Mouse (Mus musculus) bone marrow macrophage, adult 2 months (primary cell): ENCODE results near the gene Pla2g12a. TPM values are rescaled to one million over a fixed set of nuclear protein-coding genes. Genes with fewer than 3 reads are reported as not detected.

Source experiments
- H3K27ac ChIP-seq: 2 replicates; pipeline ENCODE4 v1.5.1; 2012; ENCODE audit warnings: low read depth, low read length; ENCODE audit not compliant: insufficient read depth
- H3K4me1 ChIP-seq: 2 replicates; pipeline ENCODE4 v1.6.1; 2012; ENCODE audit warnings: low read length; ENCODE audit not compliant: control insufficient read depth, insufficient read depth
- H3K4me3 ChIP-seq: 2 replicates; pipeline ENCODE4 v1.5.1; 2012; ENCODE audit warnings: mild to moderate bottlenecking, low read length, moderate library complexity; ENCODE audit not compliant: insufficient read depth
- CTCF ChIP-seq: IDR thresholded peaks from 2 replicates; pipeline ENCODE4 v1.5.1; 2012; ENCODE audit warnings: low read depth, mild to moderate bottlenecking, low read length, moderate library complexity
- POLR2A ChIP-seq: IDR thresholded peaks from 2 replicates; pipeline ENCODE4 v1.6.1; 2012; ENCODE audit warnings: mild to moderate bottlenecking, low read depth, low read length, borderline replicate concordance
- polyA plus RNA-seq: library from polyadenylated mRNA; stranded (reverse); fragments of >200 nt; gene quantifications from 2 replicates; pipeline ENCODE4 v1.2.4, GENCODE M21; 2012; ENCODE audit not compliant: missing spikeins, insufficient read depth, insufficient read length

Pla2g12a gene
- polyA plus RNA-seq, 1 experiment: 8.8 TPM

DNA sequence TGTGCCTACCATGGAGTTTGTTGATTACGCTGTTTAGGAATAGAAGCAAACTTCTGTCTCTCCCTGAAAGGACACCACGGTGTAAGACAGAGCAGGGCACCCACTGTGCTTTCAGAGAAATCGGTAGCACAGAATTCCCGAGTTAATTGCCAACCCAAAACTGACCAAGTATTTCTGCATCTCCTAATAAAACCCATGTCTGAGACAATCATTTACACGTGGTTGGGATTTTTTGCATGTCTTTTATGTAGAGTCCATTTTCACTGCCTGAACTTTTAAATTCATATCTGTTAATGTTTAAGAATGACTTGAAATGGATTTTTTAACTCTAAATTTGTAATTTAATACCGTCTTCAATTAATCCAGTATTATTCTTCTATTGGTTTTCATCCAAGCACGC is 45.2 kb downstream of the Pla2g12a start:
- no peak for TF ChIP-seq CTCF
- no peak for TF ChIP-seq POLR2A
- peaks cover 2% of the 10 kb centered on the region; the same call in 1 of the 2 replicates for H3K4me1 ChIP-seq
- no peak overlapping the region for H3K4me3 ChIP-seq
- H3K27ac ChIP-seq: no peak overlapping the region

DNA sequence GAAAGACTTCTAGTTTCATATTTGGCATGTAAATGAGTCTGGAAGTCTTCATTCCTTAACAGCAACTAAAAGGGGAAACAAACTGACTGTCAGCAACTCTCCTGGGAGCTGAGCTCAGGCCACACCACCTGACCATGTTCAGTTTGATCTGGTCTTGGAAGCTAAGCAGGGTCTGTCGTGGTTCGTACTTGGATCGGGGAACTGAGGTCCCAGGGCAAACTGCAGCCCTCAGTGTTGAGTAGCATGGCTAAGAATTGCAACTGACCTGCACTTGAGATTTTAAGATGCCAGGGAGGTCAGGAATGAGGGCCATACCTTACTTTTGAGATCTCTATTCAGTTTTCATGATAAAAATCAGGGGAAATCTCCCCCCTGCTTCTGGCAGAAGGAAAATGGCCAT is 47.5 kb downstream of the Pla2g12a start:
- TF ChIP-seq CTCF (no peak), POLR2A (no peak)
- Histone ChIP-seq H3K4me1 (peaks cover 2% of the 10 kb centered on the region; the same call in 1 of the 2 replicates), H3K4me3 (no peak overlapping the region), H3K27ac (no peak overlapping the region)

DNA sequence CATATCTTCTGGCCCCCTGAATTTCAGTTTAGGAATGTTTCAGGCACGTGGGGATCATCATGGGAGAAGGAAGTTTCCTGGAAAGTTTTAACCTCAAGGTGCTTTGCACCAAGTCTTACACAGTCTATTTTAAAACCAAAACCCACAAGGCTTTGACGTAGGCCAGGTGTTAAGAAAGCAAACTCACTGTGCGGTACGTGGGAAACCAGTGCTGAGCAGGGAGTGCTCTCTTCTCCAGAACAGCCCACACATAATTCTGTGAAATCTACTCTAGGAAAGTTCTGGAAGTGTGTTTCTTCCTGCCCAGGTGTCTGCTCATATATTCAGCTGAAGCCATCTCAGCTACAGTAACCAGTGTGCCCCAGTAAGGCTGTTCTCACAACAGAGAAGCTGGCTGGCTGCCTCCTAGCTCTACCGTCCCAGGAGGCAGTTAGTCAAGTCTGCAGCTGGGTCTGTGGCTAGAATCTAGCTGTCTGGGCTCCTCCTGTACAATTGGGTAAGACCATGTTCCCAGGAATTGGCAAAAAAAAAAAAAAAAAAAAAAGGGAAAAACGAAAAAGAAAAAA is 51.9 kb downstream of the Pla2g12a start:
- Histone ChIP-seq H3K4me3 (no peak overlapping the region), H3K27ac (no peak overlapping the region), H3K4me1 (peaks cover 2% of the 10 kb centered on the region; the same call in 1 of the 2 replicates)
- no peak for TF ChIP-seq CTCF
- TF ChIP-seq POLR2A: no peak

DNA sequence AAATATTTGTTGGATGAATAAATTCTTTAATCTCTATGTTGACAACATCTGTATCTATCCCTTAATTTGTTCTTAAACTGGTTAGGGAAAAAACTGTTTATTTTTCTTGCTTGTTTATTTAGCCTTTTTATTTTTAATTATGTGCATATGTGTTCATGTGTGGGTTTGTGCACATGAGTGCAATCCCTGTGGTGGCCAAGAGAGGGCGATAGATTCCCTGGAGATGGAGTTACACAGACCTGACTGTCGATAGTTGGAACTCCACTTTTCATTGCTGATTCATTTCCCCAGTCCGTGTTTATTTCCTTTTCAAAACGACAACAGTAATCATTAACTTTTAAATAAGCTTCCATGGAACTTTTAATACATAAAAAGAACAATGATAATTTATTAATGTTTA is 54.0 kb downstream of the Pla2g12a start:
- TF ChIP-seq POLR2A: no peak
- TF ChIP-seq CTCF: no peak
- Histone ChIP-seq H3K27ac (no peak overlapping the region), H3K4me3 (no peak overlapping the region), H3K4me1 (peaks cover 8% of the 10 kb centered on the region)

DNA sequence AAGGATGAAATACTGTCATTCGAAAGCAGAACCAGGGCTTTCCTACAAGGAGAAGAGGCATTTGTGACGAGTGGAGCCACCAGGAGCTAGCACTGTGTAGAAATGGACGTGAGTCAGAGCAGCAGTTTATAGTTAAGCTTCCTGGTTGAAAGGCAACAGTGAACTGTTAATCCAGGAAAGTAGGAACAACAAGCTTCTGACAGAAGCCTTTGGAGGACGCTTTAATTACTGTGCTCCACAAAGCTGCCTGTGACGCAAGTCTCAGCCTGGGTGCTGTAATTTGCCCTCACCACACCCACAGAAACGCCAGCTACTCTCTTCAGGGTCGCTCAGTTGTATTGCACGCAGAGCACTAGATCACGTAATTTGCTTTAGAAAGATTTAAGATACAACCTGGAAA is 58.2 kb downstream of the Pla2g12a start:
- Histone ChIP-seq H3K4me3 (peak overlapping the region; percentile 27; the same call in 1 of the 2 replicates), H3K27ac (peak overlapping the region; percentile 60), H3K4me1 (peaks cover 23% of the 10 kb centered on the region)
- TF ChIP-seq CTCF (no peak), POLR2A (no peak)

DNA sequence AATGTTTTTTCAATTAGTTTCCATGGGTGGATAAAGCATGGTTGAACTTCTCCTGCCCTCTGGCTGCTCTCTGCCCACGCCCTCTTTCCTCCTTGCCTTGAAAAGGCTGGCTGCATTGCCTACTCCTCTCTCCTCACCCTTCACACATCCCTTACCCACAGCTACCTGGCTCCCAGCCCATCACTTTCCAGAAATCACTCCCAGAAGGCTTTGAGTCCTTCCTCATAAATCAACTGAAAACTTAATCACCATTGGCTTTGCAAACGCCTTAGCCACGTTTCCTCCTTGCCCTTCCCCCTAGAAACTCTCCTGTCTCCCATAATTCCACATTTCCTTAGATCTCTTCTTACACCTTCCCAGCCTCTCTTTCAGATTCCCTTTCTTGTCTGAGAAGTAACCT is 59.4 kb downstream of the Pla2g12a start:
- TF ChIP-seq POLR2A (no peak), CTCF (no peak)
- H3K27ac ChIP-seq: no peak overlapping the region
- no peak overlapping the region for H3K4me3 ChIP-seq
- H3K4me1 ChIP-seq: peaks cover 23% of the 10 kb centered on the region

DNA sequence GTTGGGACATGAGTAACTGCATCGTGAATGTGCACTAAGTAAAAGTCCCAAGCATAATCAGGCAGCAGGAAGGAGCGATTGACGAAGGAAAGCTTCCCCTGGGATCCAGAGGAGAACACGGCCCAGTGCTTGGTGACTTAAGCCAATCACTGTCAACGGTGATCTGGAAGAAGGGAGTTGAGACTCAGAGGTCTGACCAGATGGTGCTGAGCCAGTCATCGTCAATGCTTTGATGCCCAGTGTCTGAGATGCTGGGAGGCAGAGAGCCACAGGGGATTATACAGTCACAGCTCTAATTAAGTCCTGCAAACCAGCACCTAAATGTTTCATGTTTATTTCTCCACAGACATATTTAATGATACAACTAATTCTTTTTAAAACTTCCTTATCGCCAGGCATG is 60.7 kb downstream of the Pla2g12a start:
- no peak for TF ChIP-seq POLR2A
- no peak for TF ChIP-seq CTCF
- H3K27ac ChIP-seq: no peak overlapping the region
- H3K4me1 ChIP-seq: peaks cover 27% of the 10 kb centered on the region
- H3K4me3 ChIP-seq: no peak overlapping the region

DNA sequence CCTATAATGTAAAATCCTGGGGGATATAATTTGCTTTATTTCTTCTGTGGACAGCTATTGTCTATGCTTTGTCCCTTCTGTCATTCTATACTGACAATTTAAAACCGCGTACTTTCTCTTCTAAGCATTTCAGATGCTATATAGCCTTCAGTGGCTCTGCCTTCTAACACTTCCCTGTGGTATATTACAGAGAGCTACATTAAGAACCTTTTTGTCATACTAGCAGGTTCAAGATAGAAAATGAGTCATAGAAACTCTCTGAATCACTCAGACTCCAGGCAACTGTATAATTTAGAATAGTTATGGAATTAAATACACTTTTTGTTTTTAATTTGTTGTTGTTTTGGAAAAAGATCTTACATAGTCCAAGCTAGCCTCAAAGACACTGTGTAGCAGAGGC is 62.4 kb downstream of the Pla2g12a start:
- H3K27ac ChIP-seq: no peak overlapping the region
- no peak overlapping the region for H3K4me3 ChIP-seq
- TF ChIP-seq CTCF (no peak), POLR2A (no peak)
- peaks cover 36% of the 10 kb centered on the region for H3K4me1 ChIP-seq

DNA sequence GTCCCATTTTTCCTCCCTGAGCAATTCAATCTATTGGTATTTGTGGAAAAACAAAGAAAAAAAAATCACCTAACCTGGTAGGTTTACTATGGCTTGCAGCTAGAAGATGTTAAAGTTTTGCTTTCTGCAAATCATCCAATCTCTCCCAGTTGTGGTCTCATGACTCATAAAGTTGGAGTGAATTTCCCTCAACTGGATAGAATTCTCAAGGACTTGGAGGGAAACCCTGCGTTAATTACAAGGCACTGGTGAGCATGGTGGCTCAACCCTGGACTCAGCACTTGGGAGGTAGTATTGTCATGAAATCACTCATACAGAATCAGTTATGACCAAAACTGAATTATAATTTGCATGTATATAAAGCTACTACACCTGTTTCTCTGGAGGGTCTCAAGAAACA is 62.9 kb downstream of the Pla2g12a start:
- Histone ChIP-seq H3K4me3 (no peak overlapping the region), H3K4me1 (peaks cover 38% of the 10 kb centered on the region), H3K27ac (no peak overlapping the region)
- no peak for TF ChIP-seq CTCF
- no peak for TF ChIP-seq POLR2A

DNA sequence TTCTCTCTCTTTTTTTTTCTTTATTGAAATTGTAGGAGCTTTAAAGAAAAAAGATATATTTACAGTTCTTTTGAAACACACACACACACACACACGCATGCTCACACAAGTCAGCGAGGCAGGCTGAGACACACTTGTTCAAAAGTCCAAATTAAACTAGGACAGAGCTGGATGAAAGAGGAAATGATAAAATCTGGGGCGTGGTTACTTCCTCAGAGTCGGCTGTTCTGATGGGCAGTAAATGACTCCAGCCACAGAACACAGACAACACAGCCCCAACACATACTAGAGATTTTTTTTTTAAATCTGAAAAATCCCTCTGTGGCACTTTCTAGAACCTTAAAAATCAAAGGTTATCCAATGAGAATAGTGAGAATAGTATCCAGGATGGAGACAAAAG is 65.4 kb downstream of the Pla2g12a start:
- H3K4me1 ChIP-seq: peaks cover 44% of the 10 kb centered on the region
- no peak overlapping the region for H3K4me3 ChIP-seq
- no peak for TF ChIP-seq POLR2A
- TF ChIP-seq CTCF: no peak
- peak overlapping the region; percentile 40 for H3K27ac ChIP-seq

Other genes with a start within 250 kb of the Pla2g12a start
- gene Egf, start 123.3 kb upstream of the Pla2g12a start, polyA plus RNA-seq: 0.50 and 1.7 TPM in 2 replicates
- gene Lrit3, start 74.6 kb upstream of the Pla2g12a start, polyA plus RNA-seq: not detected in 2 replicates
- 0.27 and 0.50 TPM in 2 replicates for gene Rrh, start 56.0 kb upstream of the Pla2g12a start, polyA plus RNA-seq
- gene Gar1, start 47.2 kb upstream of the Pla2g12a start, polyA plus RNA-seq: 17.6 and 21.1 TPM in 2 replicates
- gene Cfi, start 42.7 kb upstream of the Pla2g12a start, polyA plus RNA-seq: not detected in 2 replicates
- gene Casp6, start 22.8 kb downstream of the Pla2g12a start, polyA plus RNA-seq: 40.6 and 42.0 TPM in 2 replicates
- gene Mcub, start 91.6 kb downstream of the Pla2g12a start, polyA plus RNA-seq: 69.0 and 77.0 TPM in 2 replicates
- 68.3 and 76.7 TPM in 2 replicates for gene Sec24b, start 182.9 kb downstream of the Pla2g12a start, polyA plus RNA-seq